Comparison of ENCODE assay signal across 15 mouse cellular contexts in genomic region chr10:116038150-116038549, GRCm38 (mm10).
"Had no signal": no experiment of that assay in that cellular context is flagged by ENCODE, and none has a peak within 500 bp of the region (broad histone marks: within the 10 kb centered on the region; RNA-seq: fewer than 3 reads in every experiment).

No protein-coding gene starts in this region.

- ATAC-seq: liver, postnatal 0 days; lung, postnatal 0 days; midbrain, embryonic 13.5 days; midbrain, embryonic 16.5 days had no signal

- DNase-seq: kidney, adult 9 months; kidney, postnatal 14 days; kidney, postnatal 4 days; left cerebral cortex, postnatal 4 days; liver, postnatal 0 days; lung, embryonic 14.5 days; lung, postnatal 36 days; retina, postnatal 1 day; right cerebral cortex, postnatal 25 days; thymus, adult 2 months; thymus, postnatal 14 days; thymus, postnatal 4 days had no signal
